Mouse (Mus musculus) C2C12 (cell line): ENCODE results near the gene Hoxb3. TPM values are rescaled to one million over a fixed set of nuclear protein-coding genes. Genes with fewer than 3 reads are reported as not detected.

Experiments
- H3K27me3 ChIP-seq: one replicate; pipeline ENCODE4 v1.6.1; 2011; ENCODE audit not compliant: control insufficient read depth, insufficient read depth, insufficient read length
- H3K36me3 ChIP-seq: one replicate; pipeline ENCODE4 v1.6.1; 2011; ENCODE audit not compliant: control insufficient read depth, insufficient read depth
- H3K4me3 ChIP-seq: one replicate; pipeline ENCODE4 v1.5.1; 2011; ENCODE audit warnings: mild to moderate bottlenecking, control low read depth; ENCODE audit not compliant: poor library complexity, insufficient read depth, severe bottlenecking
- H3K79me2 ChIP-seq: one replicate; pipeline ENCODE4 v1.6.1; 2011; ENCODE audit not compliant: control insufficient read depth, insufficient read depth
- H3K79me3 ChIP-seq: one replicate; pipeline ENCODE4 v1.6.1; 2011; ENCODE audit warnings: low read depth, control low read depth
- H3ac ChIP-seq: one replicate; pipeline ENCODE3; 2011; ENCODE audit warnings: low read depth; ENCODE audit not compliant: control insufficient read depth, insufficient read length
- CEBPB ChIP-seq: IDR thresholded peaks from one replicate; pipeline ENCODE4 v1.6.1; 2011; ENCODE audit warnings: low read depth, mild to moderate bottlenecking, control low read depth, moderate library complexity
- CTCF ChIP-seq: IDR thresholded peaks from one replicate; pipeline ENCODE4 v1.5.1; 2011; ENCODE audit not compliant: control insufficient read depth, insufficient read depth, insufficient read length
- FOSL1 ChIP-seq: IDR thresholded peaks from one replicate; pipeline ENCODE4 v1.8.0; 2011; ENCODE audit warnings: mild to moderate bottlenecking, low read length; ENCODE audit not compliant: poor library complexity, insufficient read depth, severe bottlenecking
- MAX ChIP-seq: IDR thresholded peaks from one replicate; pipeline ENCODE4 v1.6.1; 2011; ENCODE audit warnings: mild to moderate bottlenecking, control low read depth
- MYOD1 ChIP-seq: IDR thresholded peaks from one replicate; pipeline ENCODE4 v1.6.1; 2011; ENCODE audit warnings: low read depth; ENCODE audit not compliant: control insufficient read depth, insufficient read length
- MYOG ChIP-seq: IDR thresholded peaks from one replicate; pipeline ENCODE4 v1.6.1; 2011; ENCODE audit not compliant: control insufficient read depth, insufficient read length; ENCODE audit errors: extremely low read depth
- USF1 ChIP-seq: IDR thresholded peaks from one replicate; pipeline ENCODE4 v1.6.1; 2011; ENCODE audit warnings: low read depth, mild to moderate bottlenecking, control low read depth, moderate library complexity
- polyA plus RNA-seq: library from polyadenylated mRNA; unstranded; fragments of >200 nt; fragmentation: generic; extraction: Trizol; gene quantifications from one replicate; pipeline ENCODE4 v1.2.1, GENCODE M21; 2012; ENCODE audit warnings: missing spikeins

The Hoxb3 gene
- polyA plus RNA-seq, 1 experiment = not detected

DNA sequence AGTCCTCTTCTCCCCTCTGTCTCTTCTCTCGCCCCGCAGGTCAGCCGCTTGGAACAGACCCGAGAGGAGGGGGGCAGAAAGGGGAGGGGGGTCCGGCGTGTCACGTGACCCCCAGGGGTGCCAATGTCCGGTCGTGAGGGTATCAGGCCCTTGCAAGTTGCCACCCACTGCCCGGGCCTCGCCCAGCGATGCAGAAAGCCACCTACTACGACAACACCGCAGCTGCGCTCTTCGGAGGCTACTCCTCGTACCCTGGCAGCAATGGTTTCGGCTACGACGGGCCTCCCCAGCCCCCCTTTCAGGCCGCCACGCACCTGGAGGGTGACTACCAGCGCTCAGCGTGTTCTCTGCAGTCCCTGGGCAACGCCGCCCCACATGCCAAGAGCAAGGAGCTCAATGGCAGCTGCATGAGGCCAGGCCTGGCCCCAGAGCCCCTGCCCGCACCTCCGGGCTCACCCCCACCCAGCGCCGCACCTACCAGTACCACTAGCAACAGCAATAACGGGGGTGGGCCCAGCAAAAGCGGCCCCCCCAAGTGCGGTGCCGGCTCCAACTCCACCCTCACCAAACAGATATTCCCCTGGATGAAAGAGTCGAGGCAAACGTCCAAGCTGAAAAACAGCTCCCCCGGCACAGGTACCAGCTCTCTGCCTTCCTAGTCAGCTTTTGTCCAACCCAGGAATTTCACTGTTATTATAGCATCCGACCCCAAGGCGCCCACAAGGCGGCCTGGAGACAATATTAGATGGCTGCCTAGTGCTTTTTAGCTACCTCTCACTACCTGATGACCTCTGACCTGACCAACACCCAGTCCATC is 21.1 kb downstream of the Hoxb3 start:
- H3K79me3 ChIP-seq = no peaks in the 10 kb centered on the region
- H3K36me3 ChIP-seq = no peaks in the 10 kb centered on the region
- TF ChIP-seq FOSL1 = no peak
- TF ChIP-seq MYOG = no peak
- no peak for TF ChIP-seq USF1
- TF ChIP-seq MYOD1 = no peak
- no peak for TF ChIP-seq CEBPB
- TF ChIP-seq CTCF = no peak
- TF ChIP-seq MAX = no peak
- no peaks in the 10 kb centered on the region for H3K79me2 ChIP-seq
- H3ac ChIP-seq = no peak overlapping the region
- peaks cover 83% of the 10 kb centered on the region for H3K27me3 ChIP-seq
- H3K4me3 ChIP-seq = no peak overlapping the region

DNA sequence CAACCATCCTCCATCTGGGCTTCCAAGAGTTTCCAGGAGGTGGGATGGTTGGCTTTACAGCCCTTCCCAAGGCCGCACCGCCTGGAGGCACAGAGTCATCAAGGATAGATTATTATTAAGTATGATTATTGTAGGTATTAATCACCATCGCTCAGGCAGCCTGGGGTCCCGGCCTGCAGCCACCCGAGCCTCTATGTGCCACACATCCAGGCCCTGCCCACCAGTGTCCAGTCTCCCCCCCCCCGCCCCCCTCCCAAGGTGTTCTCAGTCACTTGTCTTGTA is 21.7 kb downstream of the Hoxb3 start:
- no peaks in the 10 kb centered on the region for H3K79me3 ChIP-seq
- TF ChIP-seq MYOD1 (no peak), MYOG (no peak), MAX (no peak), CTCF (no peak), USF1 (no peak), FOSL1 (no peak), CEBPB (no peak)
- no peak overlapping the region for H3K4me3 ChIP-seq
- H3K27me3 ChIP-seq = peaks cover 83% of the 10 kb centered on the region
- H3K36me3 ChIP-seq = no peaks in the 10 kb centered on the region
- no peak overlapping the region for H3ac ChIP-seq
- no peaks in the 10 kb centered on the region for H3K79me2 ChIP-seq

DNA sequence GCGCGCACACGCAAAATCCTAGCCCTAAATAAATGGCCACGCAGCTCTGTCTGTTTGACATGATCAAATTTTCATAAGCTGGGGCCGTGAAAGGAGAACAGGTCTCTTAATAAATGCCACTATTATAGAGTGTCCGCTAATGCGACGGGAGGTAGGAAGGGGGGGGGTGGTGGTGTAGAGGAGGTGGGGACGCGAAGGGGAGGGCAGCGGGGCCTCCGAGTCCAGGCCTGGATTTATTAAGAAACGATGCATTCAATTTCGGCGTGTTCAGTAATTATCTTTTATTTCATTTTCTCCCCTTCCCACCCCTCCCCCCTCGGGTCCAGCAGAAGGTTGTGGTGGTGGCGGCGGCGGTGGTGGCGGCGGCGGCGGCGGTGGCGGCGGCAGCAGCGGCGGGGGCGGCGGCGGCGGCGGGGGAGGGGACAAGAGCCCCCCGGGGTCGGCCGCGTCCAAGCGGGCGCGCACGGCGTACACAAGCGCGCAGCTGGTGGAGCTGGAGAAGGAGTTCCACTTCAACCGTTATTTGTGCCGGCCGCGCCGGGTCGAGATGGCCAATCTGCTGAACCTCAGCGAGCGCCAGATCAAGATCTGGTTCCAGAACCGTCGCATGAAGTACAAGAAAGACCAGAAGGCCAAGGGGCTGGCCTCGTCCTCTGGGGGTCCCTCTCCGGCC is 22.2 kb downstream of the Hoxb3 start:
- Histone ChIP-seq H3K27me3 (peaks cover 80% of the 10 kb centered on the region), H3ac (no peak overlapping the region), H3K79me3 (no peaks in the 10 kb centered on the region), H3K36me3 (no peaks in the 10 kb centered on the region), H3K79me2 (no peaks in the 10 kb centered on the region), H3K4me3 (no peak overlapping the region)
- TF ChIP-seq MYOD1 = no peak
- TF ChIP-seq MAX = no peak
- TF ChIP-seq CTCF = no peak
- no peak for TF ChIP-seq CEBPB
- TF ChIP-seq FOSL1 = no peak
- no peak for TF ChIP-seq USF1
- no peak for TF ChIP-seq MYOG

DNA sequence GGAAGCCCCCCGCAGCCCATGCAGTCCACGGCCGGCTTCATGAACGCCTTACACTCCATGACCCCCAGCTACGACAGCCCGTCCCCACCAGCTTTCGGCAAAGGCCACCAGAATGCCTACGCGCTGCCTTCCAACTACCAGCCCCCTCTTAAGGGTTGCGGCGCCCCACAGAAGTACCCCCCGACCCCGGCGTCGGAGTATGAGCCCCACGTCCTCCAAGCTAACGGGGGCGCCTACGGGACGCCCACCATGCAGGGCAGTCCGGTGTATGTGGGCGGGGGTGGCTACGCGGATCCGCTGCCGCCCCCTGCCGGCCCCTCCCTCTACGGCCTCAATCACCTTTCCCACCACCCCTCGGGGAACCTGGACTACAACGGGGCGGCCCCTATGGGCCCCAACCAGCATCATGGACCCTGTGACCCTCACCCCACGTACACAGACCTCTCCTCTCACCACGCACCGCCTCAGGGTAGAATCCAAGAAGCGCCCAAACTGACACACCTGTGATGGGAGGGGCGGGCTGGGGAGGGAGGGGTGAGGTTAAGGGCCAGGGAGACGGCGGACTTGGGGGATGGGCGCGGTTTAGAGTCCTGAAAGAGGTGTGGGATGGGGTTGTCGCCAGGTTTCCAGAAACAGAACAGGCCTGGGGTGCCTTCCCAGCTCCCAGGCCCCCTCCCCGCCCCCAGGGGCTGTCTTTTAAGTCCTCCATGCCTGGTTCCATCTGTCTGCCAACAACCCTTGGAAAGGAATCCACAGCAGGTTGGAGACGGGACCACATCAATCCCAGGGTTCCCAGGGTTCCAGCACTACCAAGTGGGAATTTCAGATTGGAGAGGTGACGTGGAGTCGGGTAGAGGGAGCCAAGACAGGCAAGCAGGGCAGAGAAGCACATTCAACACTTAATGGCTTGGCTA is 23.0 kb downstream of the Hoxb3 start:
- TF ChIP-seq CTCF = no peak
- TF ChIP-seq CEBPB = no peak
- no peak for TF ChIP-seq MYOD1
- no peak for TF ChIP-seq MAX
- TF ChIP-seq USF1 = no peak
- no peak for TF ChIP-seq FOSL1
- Histone ChIP-seq H3K27me3 (peaks cover 77% of the 10 kb centered on the region), H3K36me3 (no peaks in the 10 kb centered on the region), H3K4me3 (no peak overlapping the region), H3K79me2 (no peaks in the 10 kb centered on the region), H3ac (no peak overlapping the region), H3K79me3 (no peaks in the 10 kb centered on the region)

DNA sequence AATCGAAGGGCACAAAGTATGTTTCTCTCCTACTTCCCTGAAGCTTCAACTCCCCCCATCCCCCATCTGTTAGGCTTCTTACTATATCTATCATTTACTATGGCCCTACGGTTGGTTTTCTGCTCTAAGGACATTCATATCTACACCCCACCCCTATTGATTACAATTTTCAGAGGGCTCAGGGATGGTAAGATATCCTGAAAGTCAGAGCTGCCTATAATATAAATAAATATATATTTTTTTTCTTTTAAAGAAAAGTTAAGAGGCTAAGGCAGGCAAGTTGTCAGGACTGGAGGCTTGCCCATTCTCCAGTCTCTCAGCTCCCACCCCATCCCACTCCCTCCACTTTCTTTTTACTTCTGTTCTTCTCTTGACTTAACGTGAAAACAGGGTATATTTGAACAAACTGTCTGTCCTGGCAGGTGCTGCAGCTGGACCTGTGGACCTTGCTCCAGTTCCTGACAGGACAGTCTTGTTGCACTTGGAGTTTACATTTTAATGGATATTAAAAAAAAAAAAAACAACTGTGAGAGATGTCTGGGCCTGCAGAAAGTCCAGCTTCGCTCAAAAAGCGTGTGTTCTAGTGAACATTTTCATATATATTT is 23.9 kb downstream of the Hoxb3 start:
- H3K79me2 ChIP-seq = no peaks in the 10 kb centered on the region
- TF ChIP-seq CTCF = no peak
- TF ChIP-seq MAX = no peak
- no peak for TF ChIP-seq MYOG
- TF ChIP-seq FOSL1 = no peak
- TF ChIP-seq CEBPB = no peak
- TF ChIP-seq USF1 = no peak
- no peak for TF ChIP-seq MYOD1
- no peak overlapping the region for H3K4me3 ChIP-seq
- H3K36me3 ChIP-seq = no peaks in the 10 kb centered on the region
- no peak overlapping the region for H3ac ChIP-seq
- no peaks in the 10 kb centered on the region for H3K79me3 ChIP-seq
- peaks cover 74% of the 10 kb centered on the region for H3K27me3 ChIP-seq
